Mouse (Mus musculus) kidney, postnatal 4 days (tissue): ENCODE measurements around the gene Olfr1302.

Experiments
- DNase-seq, 2 experiments: peaks; one replicate each; pipeline ENCODE4 v3.0.0; 2021; ENCODE audit warnings: mixed read lengths in 2 of 2

Olfr1302 gene

DNA sequence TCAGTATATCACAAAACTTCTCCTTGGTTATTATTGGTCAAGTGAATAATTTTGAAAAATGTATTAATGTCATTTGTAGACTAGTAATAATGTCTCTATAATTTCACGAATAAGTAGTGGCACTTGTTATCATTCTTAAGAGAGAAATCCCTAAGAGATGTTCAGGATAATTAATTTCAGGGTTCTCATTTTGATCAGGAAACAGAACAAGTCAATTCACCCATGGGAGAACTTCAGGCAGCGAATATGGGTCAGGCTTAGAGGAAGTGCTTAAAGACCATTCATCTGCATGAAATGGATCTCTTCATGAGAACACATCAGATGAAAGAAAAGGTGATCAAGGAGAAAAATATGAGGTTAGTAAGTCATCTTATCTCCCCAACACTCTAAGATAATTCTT, at the start of gene Olfr1302:
Gene Olfr1302, plus strand, starts transcription at position 301 of the 400 bp plus-strand sequence.
- no peak for DNase-seq

DNA sequence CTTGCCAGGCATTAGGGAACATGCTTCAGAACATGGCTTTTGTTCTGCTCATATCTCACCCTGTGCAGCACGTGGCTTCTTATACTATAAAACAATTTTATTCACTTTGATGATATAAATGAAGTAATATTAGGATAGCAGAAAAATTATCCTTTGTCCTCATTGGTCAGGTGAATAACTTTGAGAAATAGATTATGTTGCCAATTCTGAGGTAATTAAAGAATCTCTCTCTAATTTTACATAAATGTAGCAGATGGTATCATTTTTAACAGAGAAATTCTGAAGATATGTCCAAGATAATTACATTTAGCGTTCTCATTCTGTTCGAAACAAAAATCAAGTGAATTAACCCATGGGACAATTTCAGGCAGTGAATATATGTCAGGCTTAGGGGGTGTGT, 26.5 kb upstream of the Olfr1302 start, which contains the start of gene Olfr1301:
Gene Olfr1301, plus strand, starts transcription at position 301 of the 400 bp plus-strand sequence.
- no peak for DNase-seq

DNA sequence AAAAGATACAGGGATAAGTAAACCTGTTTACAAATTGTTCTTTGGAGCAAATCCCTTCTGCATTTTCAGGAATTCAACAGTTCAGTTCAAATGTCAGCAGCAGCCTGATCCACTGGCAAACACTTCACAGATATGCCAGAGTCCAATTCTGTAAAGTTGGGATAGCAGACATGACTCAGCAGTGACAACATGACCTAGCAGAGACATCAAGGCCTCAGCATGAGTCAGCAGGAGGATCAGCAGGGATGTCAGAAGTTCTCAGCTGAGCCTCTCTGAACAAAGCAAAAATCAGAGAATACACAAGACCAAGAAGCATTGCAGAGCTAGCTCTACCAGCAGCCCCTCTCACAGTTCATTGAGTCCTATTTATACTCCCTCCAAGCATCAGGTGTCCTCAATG, 35.7 kb downstream of the Olfr1302 start:
- DNase-seq = no peak

DNA sequence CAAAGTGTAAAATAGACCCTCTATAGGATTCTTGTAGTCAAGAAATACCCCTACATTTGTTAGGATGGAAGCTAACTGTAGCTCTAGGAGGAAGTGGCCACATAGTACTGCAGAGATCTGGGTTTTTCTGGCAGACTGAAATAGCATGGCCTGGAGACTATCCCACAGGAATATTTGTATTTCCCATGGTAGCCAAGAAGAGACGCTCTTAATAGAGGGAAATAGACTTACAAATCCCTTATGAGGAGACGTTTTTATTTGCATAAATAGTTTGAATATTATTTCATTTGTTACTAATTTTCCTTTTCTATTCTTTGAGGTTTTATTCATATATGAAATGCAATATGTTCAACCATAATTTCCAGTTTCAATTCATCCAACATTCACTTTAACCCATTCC, 43.0 kb downstream of the Olfr1302 start, which contains the start of gene Olfr1303:
Gene Olfr1303, minus strand, starts transcription at position 101 of the 400 bp plus-strand sequence.
- DNase-seq = no peak
